Mouse (Mus musculus) cortical plate, adult 2 months (tissue): ENCODE data around the gene Mrps5.
A peak's percentile ranks its signal among the peaks of the same experiment; 100 is the strongest.

Source experiments
- CTCF ChIP-seq: fragments of 200-500 bp; IDR thresholded peaks from 2 replicates; pipeline ENCODE4 v1.5.1; 2011; ENCODE audit warnings: mild to moderate bottlenecking, control low read depth, low read length; ENCODE audit not compliant: insufficient read depth; ENCODE audit errors: extremely low read depth
- POLR2A ChIP-seq: fragments of 200-500 bp; IDR thresholded peaks from 2 replicates; pipeline ENCODE4 v1.6.1; 2011; ENCODE audit warnings: mild to moderate bottlenecking, low read length, control low read depth; ENCODE audit not compliant: insufficient read depth; ENCODE audit errors: extremely low read depth

DNA sequence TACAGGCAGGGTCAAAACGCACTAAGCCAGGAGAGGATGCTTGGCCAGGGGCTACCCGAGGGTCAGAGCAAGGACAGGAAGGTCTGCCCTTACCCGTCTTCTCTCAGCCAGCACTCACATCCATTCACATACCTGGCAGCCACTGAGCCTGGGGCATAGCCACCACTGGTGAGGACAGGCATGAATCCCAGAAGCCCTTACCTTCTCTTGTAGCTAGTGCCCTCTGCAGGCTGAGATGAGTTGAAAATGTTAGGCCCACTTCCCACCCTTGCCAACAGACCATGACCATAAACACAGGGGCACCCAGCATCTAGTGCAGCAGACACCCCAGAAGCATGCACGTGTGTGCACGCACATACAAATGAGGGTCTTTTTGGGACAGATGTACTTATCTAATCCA, 35.9 kb upstream of the Mrps5 start:
- TF ChIP-seq CTCF (peak; percentile 78), POLR2A (no peak)
